Mouse (Mus musculus) G1E (cell line): Measurements from ENCODE around the gene Ermard.
"Not testable (repeated sequence)": the region's sequence is repeated elsewhere in the genome, so short reads cannot be mapped to it uniquely, and the experiment has no call there.

Source experiments
- CTCF ChIP-seq: IDR thresholded peaks from 2 replicates; pipeline ENCODE4 v1.5.1; 2012; ENCODE audit warnings: low read depth, low read length, inconsistent platforms, mixed read lengths
- GATA2 ChIP-seq: IDR thresholded peaks from 2 replicates; pipeline ENCODE4 v1.6.1; 2012; ENCODE audit warnings: low read depth, low read length, inconsistent platforms, borderline replicate concordance
- POLR2AphosphoS5 ChIP-seq: IDR thresholded peaks from 2 replicates; pipeline ENCODE4 v1.6.1; 2012; ENCODE audit warnings: low read depth, low read length, inconsistent platforms; ENCODE audit not compliant: insufficient replicate concordance
- TAL1 ChIP-seq: conservative IDR thresholded peaks from 2 replicates; pipeline ENCODE4 v1.6.1; 2012; ENCODE audit warnings: low read depth, low read length, inconsistent platforms, mixed read lengths

DNA sequence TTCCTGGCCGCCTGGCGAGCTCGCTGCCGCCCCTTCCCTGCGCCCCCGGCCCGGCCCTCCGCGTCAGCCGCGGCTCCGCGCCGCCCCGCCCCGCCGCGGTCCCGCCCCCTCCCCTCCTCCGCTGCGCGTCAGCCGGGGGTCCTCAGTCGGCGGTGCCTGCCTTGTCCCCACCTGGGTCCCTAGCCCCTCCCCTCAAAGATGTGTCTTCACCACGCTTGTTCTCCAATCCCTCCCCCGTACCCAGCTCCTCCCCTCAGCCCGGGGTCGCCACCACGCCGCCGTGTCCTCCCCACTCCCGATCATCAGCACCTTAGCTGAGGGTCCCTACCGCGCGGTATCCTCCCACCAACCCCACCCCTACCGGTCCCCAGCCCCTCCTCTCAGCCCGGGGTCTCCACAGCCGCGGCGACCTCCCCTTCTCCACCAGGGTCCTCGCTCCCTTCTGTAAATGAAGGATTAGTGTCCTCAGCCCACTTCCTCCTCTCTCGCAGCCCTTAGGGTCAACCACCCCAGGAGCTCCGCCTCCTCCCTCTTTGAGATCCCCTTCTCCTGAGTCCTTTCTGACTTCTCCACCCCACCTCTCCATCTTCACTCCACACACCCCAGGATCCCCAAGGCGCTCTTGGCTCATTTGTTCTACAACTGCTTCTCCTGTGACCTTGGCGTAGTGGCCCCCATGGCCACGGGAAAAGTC lies 47.7 kb upstream of the Ermard start:
- TF ChIP-seq CTCF, TAL1, POLR2AphosphoS5, GATA2: not testable (repeated sequence)
